Mouse (Mus musculus) erythroblast, embryonic 14.5 days (primary cell): ENCODE measurements around the gene Bcat2.

Experiments
- GATA1 ChIP-seq: IDR thresholded peaks from 2 replicates; pipeline ENCODE4 v1.6.1; 2012; ENCODE audit warnings: low read length, inconsistent platforms, mixed read lengths
- TAL1 ChIP-seq: IDR thresholded peaks from 3 replicates; pipeline ENCODE4 v1.6.1; 2012; ENCODE audit warnings: low read length, inconsistent platforms, mixed read lengths

DNA sequence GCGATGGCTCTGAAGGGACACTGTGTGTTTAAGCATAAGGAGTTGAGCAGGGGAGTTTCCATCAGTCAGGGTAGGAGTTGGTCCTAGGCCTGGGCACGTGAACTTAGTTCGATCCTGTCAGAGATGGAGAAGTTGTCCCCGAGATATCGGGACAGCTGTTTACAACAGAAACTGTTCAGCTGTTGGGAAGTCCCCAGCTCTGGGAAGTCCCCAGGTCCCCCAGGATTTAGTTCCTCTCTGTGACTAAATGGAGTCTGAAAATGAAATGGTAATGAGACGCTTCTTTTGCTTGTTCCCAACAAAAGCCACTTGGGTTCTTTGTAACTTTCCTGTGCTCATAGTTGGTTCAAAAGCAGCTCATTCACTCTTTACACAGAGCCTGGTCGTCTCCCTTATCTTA, 21.9 kb downstream of the Bcat2 start:
- TF ChIP-seq TAL1: no peak
- no peak for TF ChIP-seq GATA1
